Mouse (Mus musculus) CD8-positive naive resting alpha-beta T cell, adult 2 months (primary cell): ENCODE measurements around the gene Csrnp3.
"Not testable (repeated sequence)": the region's sequence is repeated elsewhere in the genome, so short reads cannot be mapped to it uniquely, and the experiment has no call there.

Experiments used
- DNase-seq, 2 experiments: peaks; one replicate each; pipeline ENCODE4 v3.0.0; 2022; ENCODE audit warnings: low read depth in 2 of 2, low spot score in 2 of 2

Csrnp3 gene

GRCm38 (mm10) chr2:65845551-65845950 is at the start of gene Csrnp3:
Gene Csrnp3, plus strand, starts transcription at chr2:65845767.
- DNase-seq: no peak

DNA sequence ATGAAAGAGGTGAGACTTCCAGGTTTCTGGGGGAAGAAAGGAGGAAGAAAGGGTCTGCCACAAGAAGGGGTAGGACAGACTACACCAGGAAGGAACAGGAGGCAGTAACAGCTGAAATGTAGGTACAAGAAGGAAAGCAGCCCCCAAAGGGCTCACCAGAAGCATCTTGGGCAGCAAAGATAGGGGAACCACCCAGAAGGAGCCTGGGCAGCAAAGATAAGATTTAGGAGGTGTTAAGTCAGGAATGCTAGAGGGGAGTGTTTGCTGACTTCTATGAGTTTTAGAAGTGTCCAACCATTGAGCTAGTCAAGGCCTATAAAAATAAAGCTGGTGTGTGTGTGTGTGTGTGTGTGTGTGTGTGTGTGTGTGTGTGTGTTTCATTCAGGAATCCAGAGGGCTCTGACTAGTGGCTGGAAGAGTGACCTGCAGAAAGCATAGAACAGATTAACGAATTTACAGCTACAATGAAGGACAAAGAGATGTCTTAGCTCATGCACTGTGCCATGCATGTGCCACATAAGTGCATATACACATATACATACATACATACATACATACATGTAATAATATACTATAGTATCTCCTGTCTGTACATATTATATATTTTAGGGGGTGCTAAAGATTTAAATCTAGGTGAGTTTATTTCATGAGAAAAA is 44.4 kb upstream of the Csrnp3 start:
- DNase-seq: no peak

DNA sequence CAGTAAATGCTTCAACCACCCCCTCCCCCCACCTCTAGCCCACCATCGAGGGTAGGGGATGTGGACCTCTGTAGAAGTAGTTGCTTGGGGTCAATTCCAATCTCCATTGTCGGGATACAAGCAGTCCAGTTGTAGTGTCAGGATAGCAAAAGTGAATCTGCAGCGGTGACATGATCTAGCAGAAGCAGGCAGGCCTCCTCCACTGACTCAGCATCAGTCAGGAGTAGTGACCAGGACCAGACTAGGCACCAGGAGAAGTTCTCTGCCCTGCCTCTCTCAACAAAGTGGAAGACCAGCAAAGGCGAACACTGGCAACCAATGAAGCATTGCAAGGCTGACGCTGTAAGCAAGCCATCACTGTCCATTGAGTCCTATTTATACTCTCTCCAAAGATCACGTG is 39.0 kb upstream of the Csrnp3 start:
- DNase-seq: no peak

- DNase-seq: not testable (repeated sequence)
These were observed 34.4 kb upstream of the Csrnp3 start for GRCm38 (mm10) chr2:65811203-65811602.

DNA sequence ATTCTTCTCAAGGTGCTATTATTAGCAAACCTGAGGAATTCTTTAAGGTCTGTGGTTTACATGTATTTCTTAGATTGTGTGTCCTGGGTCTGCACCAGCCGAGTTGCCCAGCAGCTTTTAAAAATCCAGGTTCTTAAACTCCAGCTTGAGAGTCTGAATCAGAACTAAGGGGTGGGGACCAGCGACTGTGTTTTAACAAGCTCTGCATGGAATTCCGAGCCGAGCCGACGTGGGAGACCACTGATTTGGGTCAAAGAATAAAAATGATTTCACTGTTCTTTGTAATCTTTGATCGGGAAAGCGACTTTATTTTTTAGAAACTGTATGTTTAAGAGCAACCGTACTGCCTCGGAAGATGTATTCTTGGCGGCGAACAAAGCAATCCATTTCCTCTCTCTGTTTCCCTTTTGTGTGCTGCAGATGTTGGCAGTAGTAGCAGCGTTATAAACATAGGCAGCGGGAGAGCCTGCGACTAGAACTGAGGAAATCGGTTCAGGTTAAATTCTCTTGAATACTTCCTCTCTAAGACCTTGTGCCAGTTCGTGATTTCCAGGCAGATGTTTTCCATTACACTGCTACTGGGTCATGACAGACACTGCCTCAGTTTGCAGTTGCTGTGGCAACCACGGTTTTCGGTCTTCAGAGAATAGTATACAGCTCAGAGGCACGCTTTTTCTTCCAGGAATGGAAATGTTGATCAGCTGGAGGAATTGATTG is 27.3 kb upstream of the Csrnp3 start:
- DNase-seq: no peak

- DNase-seq: no peak
These were observed 25.3 kb upstream of the Csrnp3 start for GRCm38 (mm10) chr2:65820114-65820769.

GRCm38 (mm10) chr2:65826314-65826713 is 19.3 kb upstream of the Csrnp3 start:
- DNase-seq: no peak

GRCm38 (mm10) chr2:65826801-65827200 is 18.8 kb upstream of the Csrnp3 start:
- DNase-seq: no peak

- no peak for DNase-seq
These were observed 16.9 kb upstream of the Csrnp3 start for GRCm38 (mm10) chr2:65828699-65829098.

DNA sequence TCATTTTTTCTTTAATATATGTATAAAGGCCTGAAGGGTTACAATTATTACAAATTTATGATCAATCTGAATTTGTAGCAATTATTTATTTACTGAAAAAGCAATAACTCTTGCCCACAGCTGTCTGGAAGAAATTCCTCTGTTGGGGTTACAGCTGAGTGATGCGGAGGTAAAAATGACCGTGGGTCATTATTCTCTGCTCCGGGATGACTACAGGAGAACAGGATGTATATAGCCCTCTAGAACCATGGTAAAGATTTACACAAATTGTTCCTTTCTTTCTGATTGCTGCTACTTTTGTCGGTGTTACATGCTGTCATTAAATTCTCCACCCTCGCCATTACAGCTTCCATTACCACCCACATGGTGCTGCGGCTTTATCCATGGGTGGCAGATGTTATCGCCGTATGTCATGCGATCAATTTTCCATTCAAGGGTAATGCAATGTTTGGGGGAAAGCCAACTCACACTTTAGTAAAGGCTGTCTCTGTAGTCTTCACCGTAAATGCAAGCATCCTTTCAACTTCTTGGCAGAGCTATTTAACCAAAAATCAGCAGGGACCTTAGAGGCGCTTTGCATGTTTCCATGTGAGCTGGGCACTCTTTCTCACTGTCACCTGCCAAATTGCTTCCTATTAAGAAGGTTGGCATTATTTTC is 12.7 kb upstream of the Csrnp3 start:
- no peak for DNase-seq

GRCm38 (mm10) chr2:65833421-65833820 is 12.1 kb upstream of the Csrnp3 start:
- DNase-seq: no peak

DNA sequence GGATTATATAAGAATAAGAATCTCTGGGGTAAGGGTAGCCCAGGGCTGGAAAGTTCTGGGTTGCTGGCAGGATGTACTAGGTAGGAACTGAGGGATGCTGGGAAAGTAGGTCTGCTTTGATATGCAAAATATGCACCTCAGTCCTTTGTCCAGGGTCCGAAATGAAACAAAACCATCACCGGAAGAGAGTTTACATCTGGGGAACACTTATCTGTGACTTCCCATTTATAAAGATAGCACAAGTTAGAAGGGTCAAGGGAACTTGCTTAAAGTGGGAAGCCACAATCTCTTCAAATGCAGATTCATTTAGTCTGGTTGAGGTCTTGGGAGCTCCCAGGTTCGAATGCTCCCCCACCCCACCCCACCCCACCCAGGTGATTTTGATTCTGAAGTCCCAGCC is 4.0 kb upstream of the Csrnp3 start:
- DNase-seq: no peak

GRCm38 (mm10) chr2:65842356-65842755 is 3.2 kb upstream of the Csrnp3 start:
- no peak for DNase-seq

DNA sequence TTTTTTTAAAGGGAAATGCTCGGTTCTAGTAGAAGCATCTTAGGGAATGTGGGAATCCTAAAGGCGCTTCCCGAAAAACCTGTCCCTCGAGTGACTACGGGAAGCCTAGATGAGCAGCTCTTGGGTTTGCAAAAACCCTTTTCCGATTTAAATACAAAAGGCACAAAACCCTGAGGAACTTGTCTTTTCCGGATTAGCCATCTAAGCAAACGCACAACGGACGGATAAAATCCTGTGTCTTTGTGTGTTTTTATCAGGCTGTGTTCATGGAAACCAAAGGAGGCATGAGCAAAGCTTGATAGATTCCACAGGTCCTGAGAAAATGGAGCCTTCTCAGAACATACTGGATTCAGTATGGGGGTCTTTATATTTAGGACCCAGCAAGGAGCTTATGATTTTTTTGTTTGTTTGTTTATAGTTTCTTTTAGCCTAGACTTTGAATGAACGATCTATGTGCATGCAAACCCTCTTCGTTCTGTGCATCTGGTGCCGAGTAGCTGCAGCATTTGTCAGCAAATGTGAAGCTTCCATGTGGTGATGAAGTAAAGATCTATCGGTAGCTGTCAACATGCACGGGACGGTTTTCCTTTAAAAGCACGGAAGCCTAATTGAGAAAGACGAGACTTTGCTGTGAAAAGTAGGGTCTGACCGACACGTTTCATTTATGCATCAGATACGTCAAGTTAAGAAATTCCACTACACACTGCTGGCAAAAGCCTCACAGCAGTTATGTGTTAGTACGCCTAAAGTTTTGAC is 611 bp downstream of the Csrnp3 start:
- no peak for DNase-seq

DNA sequence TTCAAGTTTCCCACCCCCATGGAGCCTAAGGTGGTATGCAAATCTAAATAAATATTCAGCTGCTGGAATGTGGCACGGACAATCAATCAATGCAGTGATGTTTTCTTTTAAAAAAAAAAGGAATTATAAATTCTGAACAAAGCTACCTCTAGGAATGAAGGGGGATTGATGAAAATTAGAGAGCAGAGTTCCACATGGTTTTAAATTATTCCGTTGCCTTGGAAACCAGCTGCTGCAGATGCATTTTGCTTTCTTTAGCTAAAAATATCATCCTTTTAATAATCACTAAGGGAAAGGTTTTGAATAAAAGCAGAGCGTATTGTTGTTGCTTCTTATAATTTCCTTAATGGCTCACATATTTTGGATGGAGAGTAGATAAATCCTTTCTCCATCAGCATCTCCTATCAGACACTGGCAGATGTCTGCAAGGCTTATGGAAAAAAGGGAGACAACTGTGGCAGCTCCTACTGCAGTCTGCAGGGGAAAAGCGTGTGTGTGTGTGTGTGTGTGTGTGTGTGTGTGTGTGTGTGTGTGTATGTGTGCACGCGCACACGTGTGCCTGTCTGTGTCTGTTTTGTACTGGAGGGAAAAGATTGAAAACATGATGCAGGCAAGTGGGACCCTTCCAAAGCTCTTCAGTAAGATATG is 2.0 kb downstream of the Csrnp3 start:
- DNase-seq: no peak

DNA sequence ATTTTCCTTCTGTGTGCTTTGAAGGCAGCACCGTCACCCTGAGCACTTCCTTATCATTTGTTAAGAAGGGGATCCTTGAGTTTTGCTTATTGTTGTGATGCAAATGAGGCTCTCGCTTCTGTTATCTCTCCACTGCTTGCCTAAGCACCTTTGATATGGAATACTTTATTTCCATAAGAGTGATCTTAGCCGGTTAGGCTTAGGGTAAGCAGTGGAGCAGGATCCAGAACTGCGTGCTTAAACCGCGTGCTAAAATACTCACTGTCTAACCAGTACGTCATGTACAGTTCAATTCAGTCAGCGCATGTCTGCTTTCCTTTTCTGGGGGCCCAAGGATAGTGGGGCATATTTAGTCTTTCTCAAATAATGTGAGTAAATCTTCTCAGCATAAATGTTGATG is 3.1 kb downstream of the Csrnp3 start:
- no peak for DNase-seq

DNA sequence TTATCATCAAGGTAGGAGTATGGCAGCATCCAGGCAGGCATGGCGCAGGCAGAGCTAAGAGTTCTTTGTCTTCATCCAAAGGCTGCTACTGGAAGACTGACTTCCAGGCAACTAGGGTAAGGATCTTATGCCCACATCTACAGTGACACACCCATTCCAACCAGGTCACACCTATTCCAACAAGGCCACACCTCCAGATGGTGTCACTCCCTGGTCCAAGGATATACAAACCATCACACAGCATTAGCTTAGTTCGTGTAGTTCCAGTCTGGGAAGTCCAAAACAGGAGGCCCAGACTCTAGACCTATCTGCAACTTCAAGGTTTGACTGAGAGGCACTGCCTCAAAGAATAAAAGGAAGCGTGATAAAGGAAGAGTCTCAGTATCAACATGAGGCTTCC is 4.7 kb downstream of the Csrnp3 start:
- DNase-seq: not testable (repeated sequence)

- DNase-seq: no peak
These were observed 11.2 kb downstream of the Csrnp3 start for GRCm38 (mm10) chr2:65856791-65857190.

DNA sequence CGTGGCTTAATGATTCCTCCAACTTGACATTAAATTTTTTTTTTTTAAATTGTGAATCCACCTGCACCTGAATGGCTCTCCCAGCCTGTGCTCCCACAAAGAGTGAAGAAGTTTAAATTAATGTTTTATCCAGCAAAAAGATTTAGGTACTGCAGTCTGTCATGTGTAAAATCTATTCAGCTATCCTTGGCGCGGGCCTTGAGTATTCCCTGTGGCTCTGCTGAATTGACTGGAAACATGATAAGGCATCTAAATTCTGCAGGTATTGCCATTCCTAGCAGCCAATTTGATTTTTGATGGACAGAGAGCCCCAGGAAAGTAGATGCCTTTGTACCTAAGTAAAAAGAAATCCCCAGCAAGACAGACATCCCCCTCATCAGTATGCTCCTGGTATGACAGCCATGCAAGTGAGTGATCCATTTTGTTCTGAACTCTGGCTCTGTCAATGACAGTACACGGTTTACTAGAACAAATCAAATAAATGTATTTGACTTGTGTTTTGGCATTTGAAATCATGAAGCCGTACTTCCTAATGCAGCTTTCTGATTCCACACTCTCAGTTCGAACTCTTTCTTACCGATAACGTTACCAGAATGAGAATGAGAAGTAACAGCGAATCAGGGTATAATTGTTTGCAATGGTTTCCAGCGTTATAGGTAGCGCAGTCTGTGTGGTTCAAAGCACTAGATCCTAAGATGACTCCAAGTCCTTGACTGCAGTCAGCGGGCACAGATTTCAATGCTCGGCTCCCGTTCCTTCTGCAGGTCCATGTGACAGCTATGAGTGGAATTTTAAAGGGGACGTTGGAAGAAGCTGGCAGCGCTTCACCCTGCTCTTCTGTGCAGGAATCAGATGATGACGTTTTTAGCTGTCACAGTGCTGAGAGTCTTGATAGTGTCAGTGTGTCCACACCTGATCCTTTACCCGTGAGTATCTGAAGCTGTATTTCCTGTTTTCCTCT is 14.5 kb downstream of the Csrnp3 start:
- DNase-seq: no peak
